Mouse (Mus musculus) lung, adult 2 months (tissue): Measurements from ENCODE around the gene Mdm2. TPM values are rescaled to one million over a fixed set of nuclear protein-coding genes. Genes with fewer than 3 reads are reported as not detected.

ENCODE experiments used
- DNase-seq: peaks from one replicate; pipeline ENCODE4 v3.0.0; 2022
- H3K4me1 ChIP-seq: fragments of 200-500 bp; 2 replicates; pipeline ENCODE4 v1.6.1; 2011; ENCODE audit warnings: low read length; ENCODE audit not compliant: control insufficient read depth, insufficient read depth
- H3K4me3 ChIP-seq: fragments of 200-500 bp; replicated peaks from 2 replicates; pipeline ENCODE3; 2011; ENCODE audit warnings: low read depth, mild to moderate bottlenecking, control low read depth, low read length; ENCODE audit errors: extremely low read depth
- CTCF ChIP-seq: fragments of 200-500 bp; IDR thresholded peaks from 2 replicates; pipeline ENCODE4 v1.5.1; 2011; ENCODE audit warnings: mild to moderate bottlenecking, low read length, control low read depth; ENCODE audit not compliant: insufficient read depth
- POLR2A ChIP-seq: fragments of 200-500 bp; IDR thresholded peaks from 2 replicates; pipeline ENCODE4 v1.6.1; 2011; ENCODE audit warnings: low read depth, mild to moderate bottlenecking, control low read depth, low read length, borderline replicate concordance; ENCODE audit errors: extremely low read depth
- WGBS: fragments of 180-500 bp; shearing (Covaris S2); methylation state at CpG from one replicate; pipeline ENCODE4 v1.1.7; 2018; 5-methylcytosine and 5-hydroxymethylcytosine counted together
- polyA plus RNA-seq: library from polyadenylated mRNA; depleted of rRNA; stranded (reverse); fragments of >200 nt; gene quantifications from 2 replicates; pipeline ENCODE4 v1.2.3, GENCODE M21; 2012; rRNA removed

Mdm2 gene
- polyA plus RNA-seq, 1 experiment = 39.7 TPM

- DNase-seq = no peak
These were observed 66.7 kb downstream of the Mdm2 start for GRCm38 (mm10) chr10:117643711-117644428.

GRCm38 (mm10) chr10:117643302-117643701 is 67.3 kb downstream of the Mdm2 start:
- WGBS = 68% methylated on average over 6 of the region's 6 CpGs
- no peak for TF ChIP-seq CTCF
- Histone ChIP-seq H3K4me3 (no peak overlapping the region), H3K4me1 (peaks cover 2% of the 10 kb centered on the region; the same call in 1 of the 2 replicates)
- no peak for DNase-seq

More at GRCm38 (mm10) chr10:117643711-117644428, 66.7 kb downstream of the Mdm2 start:
- TF ChIP-seq POLR2A = no peak
- no peak for TF ChIP-seq CTCF
- peaks cover 2% of the 10 kb centered on the region; the same call in 1 of the 2 replicates for H3K4me1 ChIP-seq
- H3K4me3 ChIP-seq = no peak overlapping the region
- WGBS = 87% methylated on average over 12 of the region's 12 CpGs

GRCm38 (mm10) chr10:117642491-117643262 is 67.9 kb downstream of the Mdm2 start:
- DNase-seq = no peak
- Histone ChIP-seq H3K4me1 (peaks cover 2% of the 10 kb centered on the region; the same call in 1 of the 2 replicates), H3K4me3 (no peak overlapping the region)
- 88% methylated on average over 15 of the region's 15 CpGs for WGBS
- TF ChIP-seq CTCF (no peak), POLR2A (no peak)

GRCm38 (mm10) chr10:117642201-117642450 is 68.4 kb downstream of the Mdm2 start:
- no peak overlapping the region for H3K4me3 ChIP-seq
- H3K4me1 ChIP-seq = peaks cover 2% of the 10 kb centered on the region; the same call in 1 of the 2 replicates
- DNase-seq = no peak
- whole genome bisulfite sequencing = 79% methylated on average over 9 of the region's 9 CpGs
- TF ChIP-seq CTCF (no peak), POLR2A (no peak)

GRCm38 (mm10) chr10:117641400-117642200 is 69.0 kb downstream of the Mdm2 start:
- Histone ChIP-seq H3K4me1 (peaks cover 2% of the 10 kb centered on the region; the same call in 1 of the 2 replicates), H3K4me3 (no peak overlapping the region)
- DNase-seq = no peak
- 72% methylated on average over 20 of the region's 20 CpGs for WGBS
- TF ChIP-seq POLR2A (no peak), CTCF (no peak)

GRCm38 (mm10) chr10:117640595-117641078 is 69.9 kb downstream of the Mdm2 start:
- Histone ChIP-seq H3K4me3 (no peak overlapping the region), H3K4me1 (peaks cover 2% of the 10 kb centered on the region; the same call in 1 of the 2 replicates)
- 67% methylated on average over 7 of the region's 7 CpGs for WGBS
- DNase-seq = no peak
- TF ChIP-seq CTCF (no peak), POLR2A (no peak)

GRCm38 (mm10) chr10:117639899-117640594 is 70.5 kb downstream of the Mdm2 start:
- TF ChIP-seq POLR2A = no peak
- no peak for TF ChIP-seq CTCF
- DNase-seq = no peak
- H3K4me3 ChIP-seq = no peak overlapping the region
- H3K4me1 ChIP-seq = peaks cover 2% of the 10 kb centered on the region; the same call in 1 of the 2 replicates
- WGBS = 43% methylated on average over 21 of the region's 21 CpGs

GRCm38 (mm10) chr10:117639221-117639599 is 71.3 kb downstream of the Mdm2 start:
- WGBS = 93% methylated on average over 8 of the region's 8 CpGs
- DNase-seq = no peak
- Histone ChIP-seq H3K4me1 (peaks cover 2% of the 10 kb centered on the region), H3K4me3 (no peak overlapping the region)
- TF ChIP-seq CTCF = no peak
- TF ChIP-seq POLR2A = no peak

Other genes starting within 250 kb of the Mdm2 start
- gene Cpm, start 81.3 kb downstream of the Mdm2 start, polyA plus RNA-seq = 104 and 117 TPM in 2 replicates
- 15.8 and 19.1 TPM in 2 replicates for gene Slc35e3, start 35.6 kb upstream of the Mdm2 start, polyA plus RNA-seq
- gene Nup107, start 81.9 kb upstream of the Mdm2 start, polyA plus RNA-seq = 4.5 and 8.0 TPM in 2 replicates
- gene Rap1b, start 135.3 kb upstream of the Mdm2 start, polyA plus RNA-seq = 57.1 and 71.7 TPM in 2 replicates